Mouse (Mus musculus) kidney, adult 2 months (tissue): Measurements from ENCODE around the gene Samd4b.

Source experiments
- CTCF ChIP-seq: fragments of 200-500 bp; conservative IDR thresholded peaks from 2 replicates; pipeline ENCODE4 v1.5.1; 2011; ENCODE audit warnings: low read depth, mild to moderate bottlenecking, control low read depth, low read length, moderate library complexity, mixed read lengths; ENCODE audit not compliant: insufficient read depth, insufficient read length
- POLR2A ChIP-seq: fragments of 200-500 bp; IDR thresholded peaks from one replicate; pipeline ENCODE4 v1.6.1; 2011; ENCODE audit warnings: low read depth, low read length, control low read depth

GRCm38 (mm10) chr7:28401942-28402341, 196.0 kb downstream of the Samd4b start:
- TF ChIP-seq POLR2A (no peak), CTCF (no peak)
